Mouse (Mus musculus) fibroblast of lung, adult 2 months (primary cell): ENCODE data around the gene Anxa6.

Experiments
- DNase-seq: peaks from one replicate; pipeline ENCODE4 v3.0.0-alpha.2; 2011; ENCODE audit warnings: low read depth

Gene Anxa6

DNA sequence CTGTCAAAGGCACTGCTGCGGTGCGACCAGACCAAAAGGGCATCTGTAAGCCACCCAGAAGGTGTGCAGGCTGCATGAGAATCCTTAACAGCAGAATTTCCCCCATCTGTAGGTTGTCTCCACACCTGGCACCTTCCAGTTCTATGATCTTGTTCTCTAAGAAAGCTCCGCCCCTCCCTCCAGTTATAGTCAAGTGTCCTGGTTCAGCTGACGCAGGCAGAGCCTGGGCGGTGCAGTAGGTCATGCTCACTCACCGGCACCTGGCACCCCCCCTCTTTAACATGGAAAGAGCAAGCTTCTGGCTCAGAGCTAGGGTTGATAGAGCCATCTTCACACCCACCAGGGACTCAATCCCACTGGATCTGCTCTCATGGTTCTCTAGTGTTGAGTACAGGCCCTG is 104.0 kb downstream of the Anxa6 start:
- no peak for DNase-seq
